28 mouse cellular contexts compared by ENCODE assay signal in the genomic region with DNA sequence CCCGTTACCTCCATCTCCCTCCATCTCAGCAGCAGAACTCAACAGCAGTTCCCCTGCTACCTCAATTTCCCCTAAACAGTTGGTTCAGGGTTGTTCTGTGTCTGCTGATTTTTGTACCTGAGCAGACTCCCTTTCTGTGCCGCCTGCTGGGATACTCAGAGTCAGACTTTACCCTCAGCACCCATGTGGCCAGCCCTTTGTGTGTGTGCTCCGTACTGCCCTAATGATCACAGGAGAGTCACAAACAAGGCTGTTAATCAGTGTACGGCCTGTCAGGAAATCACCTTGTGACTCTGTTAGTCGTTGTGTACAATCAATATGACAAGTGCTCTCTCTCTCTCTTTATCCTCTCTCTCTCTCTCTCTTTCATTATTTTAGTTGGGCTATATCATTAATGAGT. TPM values are rescaled to one million over a fixed set of nuclear protein-coding genes. Genes with fewer than 3 reads are reported as not detected.
DNase-seq lines count a peak whose midpoint lies in the region; ATAC-seq lines count a peak whose summit lies in the region.
"Had no signal": no experiment of that assay in that cellular context is flagged by ENCODE, and none has a peak within 500 bp of the region (broad histone marks: within the 10 kb centered on the region; RNA-seq: fewer than 3 reads in every experiment).

No protein-coding gene starts in this region.

- peak; percentile 60; the same call in 1 of the 2 replicates for ATAC-seq in intestine, embryonic 16.5 days
- ATAC-seq in intestine, embryonic 15.5 days = no peak
- ATAC-seq: activated CD4-positive, CD25-positive, alpha-beta regulatory T cell, adult 4 months; forebrain, embryonic 13.5 days; midbrain, embryonic 15.5 days had no signal

- H3K9me3 ChIP-seq in intestine, embryonic 16.5 days (ENCODE audit: control insufficient read depth, low read length) = no peaks in the 10 kb centered on the region
- no peaks in the 10 kb centered on the region for H3K9me3 ChIP-seq in intestine, embryonic 15.5 days
- H3K9me3 ChIP-seq: forebrain, embryonic 13.5 days; hindbrain, embryonic 13.5 days; limb, embryonic 10.5 days; limb, embryonic 15.5 days; midbrain, embryonic 15.5 days; stomach, embryonic 15.5 days had no signal

- no peak overlapping the region for H3K4me3 ChIP-seq in intestine, embryonic 16.5 days (ENCODE audit: low read length)
- H3K4me3 ChIP-seq in intestine, embryonic 15.5 days (replicated peaks) = no peak overlapping the region
- H3K4me3 ChIP-seq: forebrain, embryonic 13.5 days; hindbrain, embryonic 13.5 days; limb, embryonic 10.5 days; limb, embryonic 15.5 days; midbrain, embryonic 15.5 days; stomach, embryonic 15.5 days had no signal

- no peak overlapping the region for H3K27ac ChIP-seq in intestine, embryonic 16.5 days (ENCODE audit: low read length)
- H3K27ac ChIP-seq in intestine, embryonic 15.5 days = no peak overlapping the region
- H3K27ac ChIP-seq: forebrain, embryonic 13.5 days; hindbrain, embryonic 13.5 days; limb, embryonic 10.5 days; limb, embryonic 15.5 days; liver, embryonic 14.5 days; midbrain, embryonic 15.5 days; stomach, embryonic 15.5 days had no signal

- DNase-seq in kidney, adult 9 months = peak; percentile 87
- DNase-seq in kidney, postnatal 4 days = no peak
- peak; percentile 34 for DNase-seq in kidney, postnatal 10 days
- DNase-seq in yolk sac, embryonic 10.5 days (ENCODE audit: low spot score) = peak; percentile 68
- DNase-seq in c-Kit-positive CD71-positive TER-119-positive erythroid progenitor cells, embryonic 14.5 days (ENCODE audit: low spot score) = no peak
- DNase-seq: adrenal gland, adult 8-10 months; B cell, adult 2 months; cerebellum, adult 11 months; cerebellum, adult 9-10 months; cerebellum, postnatal 36 days; gastrocnemius, postnatal 10 days; heart, postnatal 36 days; layer of hippocampus, postnatal 36 days; lung, embryonic 14.5 days; lung, postnatal 14 days; right cerebral cortex, postnatal 25 days had no signal

- 67% methylated on average over 5 of the region's 5 CpGs for WGBS in intestine, embryonic 16.5 days
- 65% methylated on average over 5 of the region's 5 CpGs for WGBS in intestine, embryonic 15.5 days

- H3K4me2 ChIP-seq in intestine, embryonic 16.5 days (ENCODE audit: low read depth, low read length) = no peak overlapping the region
- H3K4me2 ChIP-seq in intestine, embryonic 15.5 days (replicated peaks) = no peak overlapping the region
- H3K4me2 ChIP-seq: forebrain, embryonic 13.5 days; heart, embryonic 11.5 days; hindbrain, embryonic 13.5 days; limb, embryonic 15.5 days; lung, embryonic 14.5 days; midbrain, embryonic 15.5 days; stomach, embryonic 15.5 days had no signal

- H3K36me3 ChIP-seq in intestine, embryonic 16.5 days (ENCODE audit: control insufficient read depth, insufficient read depth, low read length) = 0 out of 2 replicates have a peak, but pooled peaks cover 2% of the 10 kb centered on the region
- H3K36me3 ChIP-seq in intestine, embryonic 15.5 days = no peaks in the 10 kb centered on the region
- H3K36me3 ChIP-seq: hindbrain, embryonic 13.5 days; limb, embryonic 15.5 days; midbrain, embryonic 15.5 days had no signal

- peaks cover 15% of the 10 kb centered on the region for H3K4me1 ChIP-seq in intestine, embryonic 16.5 days (ENCODE audit: control insufficient read depth, insufficient read depth, low read length)
- H3K4me1 ChIP-seq in intestine, embryonic 15.5 days (replicated peaks) = peaks cover 4% of the 10 kb centered on the region; the same call in 1 of the 2 replicates
- H3K4me1 ChIP-seq: stomach, embryonic 15.5 days had no signal

- no peak overlapping the region for H3K9ac ChIP-seq in intestine, embryonic 16.5 days (ENCODE audit: low read depth, low read length)
- no peak overlapping the region for H3K9ac ChIP-seq in intestine, embryonic 15.5 days
- H3K9ac ChIP-seq: forebrain, embryonic 13.5 days; hindbrain, embryonic 13.5 days; limb, embryonic 15.5 days; liver, embryonic 14.5 days; lung, embryonic 14.5 days; midbrain, embryonic 15.5 days; stomach, embryonic 15.5 days had no signal

- no peaks in the 10 kb centered on the region for H3K27me3 ChIP-seq in intestine, embryonic 16.5 days (replicated peaks; ENCODE audit: control insufficient read depth, insufficient read depth, low read length)
- no peaks in the 10 kb centered on the region for H3K27me3 ChIP-seq in intestine, embryonic 15.5 days (replicated peaks)
- H3K27me3 ChIP-seq: CH12.LX; forebrain, embryonic 13.5 days; hindbrain, embryonic 13.5 days; limb, embryonic 15.5 days; midbrain, embryonic 15.5 days; stomach, embryonic 15.5 days had no signal

RNA-seq across cellular contexts. Expression of gene Pxdn, which starts 21.2 kb away (rescaled TPM):
- polyA plus RNA-seq in intestine, embryonic 16.5 days (2015; fragmentation: Nextera tagmentation; extraction: Ambion mirVana) = 48.2 and 53.5 TPM in 2 replicates
- polyA plus RNA-seq in intestine, embryonic 15.5 days (2015; fragmentation: Nextera tagmentation; extraction: Ambion mirVana) = 63.6 and 66.4 TPM in 2 replicates
- polyA plus RNA-seq: activated CD4-positive, CD25-positive, alpha-beta regulatory T cell, adult 4 months had no signal

Comparison
In these comparisons a context has a peak if more than half of its experiments do, and no peak if none do; other contexts are left out.
1. DNase-seq: peak in kidney, adult 9 months (single experiment), kidney, postnatal 10 days (single experiment) and yolk sac, embryonic 10.5 days (single experiment); none in kidney, postnatal 4 days (0 of 2) and c-Kit-positive CD71-positive TER-119-positive erythroid progenitor cells, embryonic 14.5 days (single experiment).